Mouse (Mus musculus) cerebral cortex, adult 2 months (tissue): ENCODE results near the gene Tmem182.

Experiments used
- WGBS: fragments of 180-500 bp; shearing (Covaris S2); methylation state at CpG from one replicate; pipeline ENCODE4 v1.1.7; 2018; 5-methylcytosine and 5-hydroxymethylcytosine counted together

Tmem182 gene

DNA sequence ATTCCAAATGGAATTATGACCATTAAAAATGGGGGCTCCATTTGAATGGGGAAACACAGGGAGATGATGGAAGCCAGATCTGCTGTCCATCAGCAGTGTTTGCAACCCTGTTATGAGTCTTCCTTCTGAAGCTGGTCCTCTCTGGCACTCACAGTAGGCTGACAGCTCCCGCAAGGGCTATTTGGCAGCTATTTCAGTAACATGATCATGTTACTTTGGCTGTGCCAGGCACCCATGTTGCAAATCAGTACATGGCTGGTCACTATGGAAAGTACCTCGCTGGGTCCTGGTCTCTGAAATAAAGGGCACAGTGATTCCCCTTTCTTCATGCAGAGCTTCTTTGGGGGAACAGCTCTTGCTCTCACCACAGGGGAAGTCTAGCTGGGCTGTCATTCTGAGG, 62.2 kb downstream of the Tmem182 start:
- 82% methylated on average over 2 of the region's 2 CpGs for WGBS

DNA sequence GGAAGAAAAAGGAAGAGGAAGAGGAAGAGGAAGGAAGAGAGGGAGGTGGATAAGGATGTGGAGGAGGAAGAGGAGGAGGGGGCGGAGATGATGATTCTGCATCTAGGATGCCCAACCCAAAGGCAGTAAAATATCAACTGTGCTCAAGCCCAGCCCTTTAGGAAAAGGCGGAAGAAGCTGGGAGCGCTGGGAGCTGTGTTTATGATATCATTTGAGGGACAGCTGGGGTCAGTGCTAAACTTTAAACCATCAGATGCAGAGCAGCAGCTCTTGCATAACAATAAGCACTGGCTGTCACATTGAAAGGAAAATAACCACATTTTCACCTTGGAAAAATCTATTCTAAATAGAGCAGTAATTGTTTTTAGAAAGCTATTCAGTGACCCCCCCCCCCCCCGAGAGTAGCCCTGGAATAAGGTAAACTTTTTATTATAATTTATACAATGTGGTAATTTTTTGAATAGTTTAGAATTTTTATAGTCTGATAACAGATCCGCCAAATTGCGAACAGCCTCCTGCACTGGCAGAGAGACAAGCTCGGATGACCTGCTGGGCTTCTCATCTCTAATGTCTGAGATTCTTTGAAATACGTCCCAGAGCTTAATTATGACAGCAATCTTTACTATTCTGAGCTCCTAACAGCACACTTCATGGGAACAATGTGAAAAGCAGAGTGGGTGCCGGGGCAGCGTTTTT, 68.5 kb downstream of the Tmem182 start:
- 42% methylated on average over 10 of the region's 10 CpGs for WGBS

DNA sequence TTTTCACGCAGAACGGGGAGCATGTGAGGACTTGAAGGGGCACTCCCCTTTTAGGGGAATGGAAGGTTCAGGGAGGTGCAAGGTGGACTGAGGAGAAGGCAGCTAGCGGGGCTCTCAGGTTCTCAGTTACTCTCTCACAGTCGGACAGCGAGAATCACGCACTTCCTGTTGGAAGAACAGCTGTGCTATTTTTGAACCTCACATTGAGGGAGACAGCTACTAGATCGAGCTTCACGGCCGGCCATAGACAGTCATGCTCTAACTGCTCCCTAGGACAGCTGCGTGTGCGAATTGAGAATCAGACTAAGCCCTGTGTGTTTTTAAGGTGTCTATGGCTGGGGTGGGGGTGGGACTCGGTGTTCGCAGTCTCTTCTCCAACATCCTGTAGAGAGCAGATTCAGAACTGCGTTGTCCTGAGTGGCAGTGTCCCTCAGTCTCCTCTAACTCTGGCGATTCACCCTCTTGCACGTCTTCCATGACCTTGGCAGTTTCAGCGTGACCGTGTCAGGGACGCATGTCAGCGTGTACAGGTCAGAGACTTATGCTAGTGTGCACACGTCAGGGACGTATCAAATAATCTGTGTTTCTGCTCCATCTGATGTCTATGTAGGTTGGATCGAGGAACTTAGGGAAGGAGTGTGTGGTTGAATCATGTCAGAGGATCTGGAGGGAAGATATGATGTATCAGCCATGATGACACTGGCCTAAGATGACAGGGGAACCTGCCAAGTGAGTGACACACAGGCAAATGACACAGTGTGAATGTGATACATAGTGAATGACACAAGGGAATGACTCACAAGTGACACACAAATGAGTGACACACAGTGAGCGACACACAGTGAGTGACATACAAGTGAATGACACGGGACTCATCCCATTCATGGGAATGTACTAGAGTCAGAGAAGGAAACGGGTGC, 69.3 kb downstream of the Tmem182 start:
- 61% methylated on average over 26 of the region's 26 CpGs for WGBS

DNA sequence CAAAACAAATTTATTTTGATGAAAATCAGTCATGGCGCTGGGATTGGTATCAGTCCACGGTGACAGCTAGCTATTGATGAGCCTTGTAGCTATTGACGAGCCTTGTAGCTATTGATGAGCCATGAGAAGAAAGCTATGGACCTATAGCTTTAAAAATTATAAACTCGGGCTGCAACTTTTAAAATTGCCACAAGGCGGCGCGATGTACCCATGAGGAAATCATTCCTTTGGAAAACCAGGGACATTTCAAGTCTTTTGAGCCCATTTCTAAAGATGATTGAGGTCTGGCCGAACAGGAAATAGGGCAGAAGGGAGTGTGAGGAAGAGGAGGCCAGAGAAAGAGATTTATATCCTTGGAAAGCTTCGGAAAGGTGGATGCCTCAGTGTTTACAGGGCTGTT, 73.7 kb downstream of the Tmem182 start:
- WGBS = 13% methylated on average over 9 of the region's 9 CpGs

DNA sequence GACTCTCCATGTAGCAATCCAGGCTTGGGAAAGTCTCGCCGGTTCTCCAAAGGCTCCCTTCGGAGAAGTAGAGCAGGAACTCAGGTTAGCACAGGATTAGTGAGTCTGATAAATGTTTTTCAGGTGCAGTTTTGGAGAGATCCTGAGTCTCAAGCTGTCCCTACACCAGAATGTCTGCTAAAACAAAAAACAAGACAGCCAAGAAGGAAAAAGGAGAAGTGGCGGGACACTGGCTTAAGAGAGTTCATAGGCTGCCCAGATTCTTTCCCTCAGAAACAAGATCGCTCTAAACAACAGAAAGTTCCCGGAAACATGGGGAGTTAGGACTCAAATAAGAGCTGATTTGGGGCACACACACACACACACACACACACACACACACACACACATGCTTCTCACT, 74.1 kb downstream of the Tmem182 start:
- WGBS = 40% methylated on average over 6 of the region's 6 CpGs

DNA sequence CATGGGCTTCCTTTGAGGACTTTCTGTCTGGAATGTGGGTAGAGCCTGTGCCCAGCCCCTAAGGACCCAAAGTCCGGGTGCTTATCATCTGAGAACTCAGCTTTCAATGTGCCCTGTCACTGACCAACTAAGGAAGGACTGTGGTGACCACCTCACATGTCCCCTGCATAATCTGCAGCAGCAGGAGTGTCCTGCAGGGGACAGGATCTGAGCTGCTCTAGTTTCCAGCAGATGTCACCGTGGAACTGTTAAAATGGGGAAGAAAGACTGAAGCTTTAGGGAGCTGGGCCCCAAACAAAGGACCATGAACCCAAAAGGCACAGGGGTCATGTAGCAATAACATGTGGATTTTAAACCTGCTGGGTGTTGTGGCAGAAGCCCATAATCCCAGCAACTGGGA, 75.1 kb downstream of the Tmem182 start:
- WGBS = 68% methylated on average over 2 of the region's 2 CpGs

DNA sequence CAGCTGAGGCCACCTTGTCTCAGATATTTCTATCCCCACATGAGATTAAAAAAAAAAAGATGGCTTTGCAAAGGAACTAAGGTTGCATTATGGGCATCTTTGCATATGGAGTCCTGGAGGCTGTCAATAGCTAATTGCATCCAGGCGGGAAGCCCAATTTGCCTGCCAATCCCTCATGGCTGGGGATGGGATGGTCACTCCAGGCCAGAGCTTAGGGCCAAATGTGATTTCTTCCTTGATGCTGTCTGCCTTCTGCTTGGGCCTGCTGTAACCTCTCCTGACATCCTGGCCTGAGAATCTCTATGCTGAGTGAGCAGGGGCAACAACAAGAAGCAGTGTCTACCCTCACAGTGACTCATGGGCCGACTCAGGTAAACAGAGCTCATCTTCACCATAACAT, 78.5 kb downstream of the Tmem182 start:
- WGBS = 98% methylated on average over 2 of the region's 2 CpGs

DNA sequence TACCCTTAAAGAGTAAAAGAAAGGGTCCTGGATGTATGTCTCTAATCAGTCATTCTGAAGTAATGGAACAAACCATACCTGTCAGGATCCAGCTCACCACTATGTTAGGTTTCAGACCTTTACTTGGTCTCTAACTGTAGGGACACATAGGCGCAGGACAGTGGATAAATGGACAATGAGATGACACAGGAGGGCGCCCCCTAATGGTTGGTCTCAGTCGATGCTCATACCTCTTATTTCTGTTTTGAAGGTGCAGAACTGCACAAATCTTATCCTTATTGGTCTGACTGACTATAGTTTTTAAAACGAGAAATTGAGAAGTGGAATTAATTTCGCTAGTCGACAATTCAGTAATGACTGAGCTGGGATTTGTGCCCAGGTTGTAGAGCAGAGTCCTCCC, 79.5 kb downstream of the Tmem182 start:
- 63% methylated on average over 6 of the region's 6 CpGs for WGBS

DNA sequence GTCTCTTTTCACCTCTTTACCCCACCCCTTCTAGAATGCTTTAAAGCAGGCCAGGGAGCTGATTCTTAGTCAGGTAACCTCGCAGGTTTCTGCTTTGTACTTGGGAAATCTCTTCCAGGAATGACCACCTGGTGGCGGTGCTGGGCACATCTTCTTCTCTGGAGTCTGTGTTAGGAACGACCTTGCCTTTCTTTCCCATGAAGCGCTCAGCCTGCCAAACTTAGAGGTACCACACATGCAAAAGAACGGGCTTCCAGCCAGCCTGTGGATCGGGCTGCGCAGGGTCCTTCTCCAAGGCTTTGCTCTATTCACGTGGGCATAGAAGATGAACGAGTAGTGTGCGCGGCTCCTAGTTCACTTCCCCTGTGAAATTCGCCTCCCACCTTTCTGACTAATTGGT, 82.3 kb downstream of the Tmem182 start:
- 13% methylated on average over 12 of the region's 12 CpGs for WGBS

DNA sequence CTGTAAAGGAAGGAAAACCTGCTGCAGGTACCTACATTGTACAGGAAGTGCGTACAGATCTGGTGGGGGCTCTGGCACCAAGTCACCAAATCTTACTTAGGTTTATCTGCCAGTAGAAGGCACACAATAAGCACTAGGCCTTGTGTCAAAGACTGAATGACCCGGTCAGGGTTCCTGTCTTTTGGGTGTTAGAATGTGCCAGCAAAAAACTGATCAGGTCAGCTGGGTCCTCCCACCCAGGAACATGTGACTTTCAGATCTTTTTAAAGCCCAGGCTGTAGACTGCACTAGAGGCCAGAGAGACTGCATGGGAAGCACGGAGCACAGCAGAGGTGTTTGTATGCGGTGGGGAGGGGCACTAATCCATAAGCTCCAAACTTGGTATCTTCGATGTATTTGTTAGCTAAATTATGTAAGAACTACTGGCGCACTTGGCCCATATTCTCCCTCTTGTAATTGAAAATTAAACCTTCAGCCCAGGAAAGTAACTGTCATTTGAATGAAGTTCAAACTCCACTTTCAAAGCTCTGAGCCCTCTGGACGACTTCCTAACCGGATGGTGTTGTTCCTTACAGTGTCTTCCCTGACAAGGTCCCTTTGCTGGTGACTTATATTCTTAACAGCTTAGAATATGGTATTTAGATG, 83.1 kb downstream of the Tmem182 start:
- 88% methylated on average over 8 of the region's 8 CpGs for WGBS

DNA sequence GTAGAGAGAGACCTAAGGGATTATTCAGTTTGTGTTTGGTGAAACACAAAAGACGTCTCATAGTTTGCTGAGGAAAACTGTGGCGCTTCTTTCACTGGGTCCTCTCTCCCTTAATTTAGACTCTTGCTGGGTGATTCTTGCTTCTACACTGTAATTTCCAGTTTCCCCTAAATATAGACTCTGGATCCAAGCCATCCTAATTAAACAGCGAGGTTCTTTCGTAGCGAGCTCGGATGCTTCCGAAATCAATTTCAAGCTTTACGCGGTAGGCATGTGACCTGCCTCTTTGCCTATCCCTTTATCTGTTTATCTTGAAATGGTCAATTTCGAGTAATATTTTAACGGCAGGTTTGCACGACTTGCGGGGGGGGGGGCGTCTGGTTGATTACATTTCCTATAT, 84.2 kb downstream of the Tmem182 start:
- WGBS = 41% methylated on average over 14 of the region's 14 CpGs

DNA sequence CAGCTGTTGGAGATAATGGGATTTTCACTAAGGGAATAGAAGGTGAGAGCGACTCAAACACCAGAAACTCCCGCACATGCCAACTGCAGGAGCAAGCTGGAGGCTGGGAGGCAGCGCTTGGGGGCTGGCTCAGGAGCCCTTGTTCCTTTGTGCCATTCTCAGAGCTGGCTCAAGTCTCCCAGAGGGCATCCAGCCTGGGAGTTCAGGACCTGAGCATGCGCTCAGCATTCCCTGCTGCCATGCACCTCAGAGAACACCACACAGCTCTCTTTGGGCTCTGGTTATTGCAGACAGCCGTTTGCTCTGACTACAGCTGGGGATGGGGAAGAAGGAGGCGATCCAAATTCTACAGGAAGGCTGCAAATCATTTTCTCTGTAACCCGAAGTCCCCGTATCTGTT, 84.8 kb downstream of the Tmem182 start:
- 36% methylated on average over 8 of the region's 8 CpGs for WGBS
